Mouse (Mus musculus) heart, postnatal 0 days (tissue): ENCODE data around the gene 2900026A02Rik.

Source experiments
- CTCF ChIP-seq: IDR thresholded peaks from 2 replicates; pipeline ENCODE4 v1.5.1; 2016; ENCODE audit warnings: antibody characterized with exemption, control low read depth, low read depth
- EP300 ChIP-seq: IDR thresholded peaks from 2 replicates; pipeline ENCODE4 v1.6.1; 2016; ENCODE audit warnings: antibody characterized with exemption, low read depth

DNA sequence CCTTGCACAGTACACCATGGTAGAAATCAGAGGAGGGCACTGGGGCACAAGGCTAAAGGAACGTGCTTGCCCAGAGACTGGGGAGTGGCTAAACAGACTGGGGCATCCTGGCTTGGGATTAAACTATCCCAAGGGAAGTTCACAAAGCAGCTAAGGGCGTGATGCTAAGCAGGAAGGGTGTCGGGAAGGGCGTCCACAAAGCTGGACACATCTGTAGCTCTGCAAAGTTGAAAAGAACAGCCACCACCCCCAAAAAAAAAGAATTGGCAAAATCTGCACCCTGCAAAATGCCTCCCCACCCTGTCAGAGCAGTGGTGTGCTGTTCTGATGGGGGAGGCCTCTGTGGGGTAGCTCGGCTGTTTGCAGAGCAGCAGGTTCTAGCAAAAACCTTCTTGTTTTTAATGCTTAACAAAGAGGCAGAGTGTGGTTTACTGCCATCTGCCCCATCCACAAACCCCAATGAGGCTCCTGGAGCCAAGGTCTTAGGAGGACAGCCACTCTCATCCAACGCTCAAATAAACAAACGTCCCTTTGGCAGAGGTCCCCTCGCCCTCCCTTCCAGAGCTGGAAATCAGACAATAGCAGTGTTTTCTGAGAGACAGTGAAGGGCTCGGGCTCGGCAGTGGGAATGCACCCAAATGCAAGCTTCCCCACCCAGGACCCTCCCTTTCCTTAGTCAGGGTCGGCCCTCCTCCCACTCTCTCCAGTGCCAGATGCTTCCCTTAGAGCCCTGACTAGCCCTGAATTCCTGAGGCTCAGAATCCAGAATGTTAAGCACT, 12.2 kb downstream of the 2900026A02Rik start:
- no peak for TF ChIP-seq CTCF
- no peak for TF ChIP-seq EP300
